Mouse (Mus musculus) small intestine, adult 2 months (tissue): Measurements from ENCODE around the gene Gabrr1.
A peak's percentile ranks its signal among the peaks of the same experiment; 100 is the strongest.

Source experiments
- CTCF ChIP-seq: fragments of 200-500 bp; IDR thresholded peaks from 2 replicates; pipeline ENCODE4 v1.5.1; 2012; ENCODE audit warnings: low read depth, mild to moderate bottlenecking, control low read depth, inconsistent platforms, low read length, moderate library complexity, mixed read lengths; ENCODE audit not compliant: insufficient replicate concordance, insufficient read length; ENCODE audit errors: extremely low read depth
- POLR2A ChIP-seq: fragments of 200-500 bp; IDR thresholded peaks from 2 replicates; pipeline ENCODE4 v1.6.1; 2012; ENCODE audit warnings: low read depth, mild to moderate bottlenecking, control low read depth, inconsistent platforms, low read length, moderate library complexity

- TF ChIP-seq POLR2A (no peak), CTCF (peak; percentile 50; the same call in 1 of the 2 replicates)
These were observed 7.8 kb upstream of the Gabrr1 start for GRCm38 (mm10) chr4:33124493-33124892.
